Mouse (Mus musculus) limb, embryonic 12.5 days (tissue): ENCODE data around the gene B430306N03Rik. TPM values are rescaled to one million over a fixed set of nuclear protein-coding genes. Genes with fewer than 3 reads are reported as not detected.

Experiments
- ATAC-seq: fragments of 200-750 bp; cut with Nextera tagmentation; 2 replicates; pipeline ENCODE4 v1.8.0; 2017; ENCODE audit warnings: low read depth, moderate TSS enrichment; ENCODE audit not compliant: insufficient number of reproducible peaks, insufficient read depth, low FRiP score, low TSS enrichment
- H3K27ac ChIP-seq: fragments of 300-500 bp; sonication (generic); 2 replicates; pipeline ENCODE4 v1.5.1; 2016; ENCODE audit warnings: mild to moderate bottlenecking, moderate library complexity
- H3K27me3 ChIP-seq: fragments of 300-500 bp; sonication (generic); 2 replicates; pipeline ENCODE4 v1.6.1; 2016; ENCODE audit warnings: mild to moderate bottlenecking, moderate library complexity
- H3K36me3 ChIP-seq: fragments of 300-500 bp; sonication (generic); 2 replicates; pipeline ENCODE4 v1.6.1; 2016; ENCODE audit warnings: mild to moderate bottlenecking, moderate library complexity
- H3K4me1 ChIP-seq: fragments of 300-500 bp; sonication (generic); replicated peaks from 2 replicates; pipeline ENCODE4 v1.6.1; 2016
- H3K4me2 ChIP-seq: fragments of 300-500 bp; sonication (generic); 2 replicates; pipeline ENCODE4 v1.6.1; 2016; ENCODE audit warnings: mild to moderate bottlenecking, moderate library complexity
- H3K4me3 ChIP-seq: fragments of 300-500 bp; sonication (generic); replicated peaks from 2 replicates; pipeline ENCODE4 v1.5.1; 2016; ENCODE audit warnings: mild to moderate bottlenecking
- H3K9ac ChIP-seq: fragments of 300-500 bp; sonication (generic); replicated peaks from 2 replicates; pipeline ENCODE4 v1.6.1; 2016; ENCODE audit warnings: mild to moderate bottlenecking, moderate library complexity
- H3K9me3 ChIP-seq: fragments of 300-500 bp; sonication (generic); 2 replicates; pipeline ENCODE4 v1.6.1; 2016; ENCODE audit warnings: mild to moderate bottlenecking, moderate library complexity
- WGBS: fragments of 180-500 bp; shearing (Covaris S2); methylation state at CpG from one replicate; pipeline ENCODE4 v1.1.7; 2016; 5-methylcytosine and 5-hydroxymethylcytosine counted together
- polyA plus RNA-seq: library from polyadenylated mRNA; unstranded; fragments of >200 nt; fragmentation: Nextera tagmentation; extraction: Ambion mirVana; gene quantifications from 2 replicates; pipeline ENCODE4 v1.2.1, GENCODE M21; 2016

The B430306N03Rik gene
- polyA plus RNA-seq, 1 experiment from 2014 or later = 0.10 TPM

DNA sequence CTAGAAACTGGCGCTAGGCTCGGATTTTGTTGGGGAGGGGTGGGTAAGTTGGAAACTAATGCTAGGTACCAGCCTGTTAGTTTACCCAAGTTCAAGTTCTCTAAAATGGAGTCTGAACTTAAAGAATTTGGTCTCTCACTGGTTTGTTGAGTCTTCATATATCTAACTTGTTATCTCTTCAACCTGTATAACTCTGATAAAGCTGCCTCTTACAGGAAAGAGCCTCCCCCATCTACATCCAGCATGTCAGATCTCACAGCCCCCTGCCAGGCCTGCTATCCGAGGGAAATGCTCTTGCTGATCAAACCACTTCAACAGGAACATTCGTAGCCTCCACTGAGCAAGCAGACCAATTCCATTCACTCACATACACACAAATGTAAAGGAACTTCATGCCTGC, 36.9 kb upstream of the B430306N03Rik start:
- ATAC-seq = no peak
- no peak overlapping the region for H3K9ac ChIP-seq
- H3K4me1 ChIP-seq = peaks cover 11% of the 10 kb centered on the region
- no peak overlapping the region for H3K27ac ChIP-seq
- no peaks in the 10 kb centered on the region for H3K9me3 ChIP-seq
- WGBS = 75% methylated on average over 4 of the region's 4 CpGs
- no peak overlapping the region for H3K4me3 ChIP-seq
- H3K27me3 ChIP-seq = no peaks in the 10 kb centered on the region
- no peak overlapping the region for H3K4me2 ChIP-seq
- H3K36me3 ChIP-seq = no peaks in the 10 kb centered on the region

DNA sequence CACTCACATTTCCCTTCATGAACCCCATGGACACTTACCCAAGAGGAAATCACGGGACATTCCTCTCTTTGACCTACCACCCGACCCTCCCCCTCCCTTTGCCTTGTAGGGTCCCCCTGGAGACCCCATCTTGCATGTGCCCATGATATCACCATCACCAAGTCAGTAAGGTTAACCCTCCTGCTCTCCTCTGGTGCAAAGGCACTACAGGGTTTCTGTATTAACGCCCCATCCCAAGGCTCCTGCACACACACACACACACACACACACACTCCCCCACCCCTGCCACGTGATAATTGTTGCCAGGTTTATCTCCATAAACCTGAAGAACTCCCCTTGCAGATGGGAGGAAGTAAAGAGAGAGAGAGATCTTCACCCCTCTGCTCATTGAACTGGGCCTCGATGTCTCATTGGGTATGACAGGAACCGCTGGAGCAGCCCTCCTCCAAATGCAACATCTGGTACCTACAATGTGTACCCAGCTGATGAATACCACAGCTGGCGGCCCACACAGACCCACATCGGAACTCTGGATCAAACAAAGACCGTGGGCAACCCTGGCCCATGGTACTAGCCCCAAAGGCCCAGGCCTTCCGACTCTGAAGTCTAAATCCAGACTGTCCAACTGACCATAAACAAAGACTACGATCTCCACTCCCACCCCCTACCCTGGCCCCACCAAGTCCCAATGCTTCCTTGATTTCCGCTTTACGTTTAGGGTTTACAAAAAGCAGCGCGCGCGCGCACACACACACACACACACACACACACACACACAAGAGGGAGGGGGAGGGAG, 34.8 kb upstream of the B430306N03Rik start:
- no peaks in the 10 kb centered on the region for H3K27me3 ChIP-seq
- H3K36me3 ChIP-seq = no peaks in the 10 kb centered on the region
- H3K9ac ChIP-seq = peak overlapping the region; percentile 44
- peak; percentile 75 for ATAC-seq
- H3K4me1 ChIP-seq = peaks cover 11% of the 10 kb centered on the region
- H3K4me2 ChIP-seq = peak overlapping the region; percentile 52
- no peaks in the 10 kb centered on the region for H3K9me3 ChIP-seq
- WGBS = 45% methylated on average over 18 of the region's 18 CpGs
- peak overlapping the region; percentile 30 for H3K4me3 ChIP-seq
- peak overlapping the region; percentile 85 for H3K27ac ChIP-seq

DNA sequence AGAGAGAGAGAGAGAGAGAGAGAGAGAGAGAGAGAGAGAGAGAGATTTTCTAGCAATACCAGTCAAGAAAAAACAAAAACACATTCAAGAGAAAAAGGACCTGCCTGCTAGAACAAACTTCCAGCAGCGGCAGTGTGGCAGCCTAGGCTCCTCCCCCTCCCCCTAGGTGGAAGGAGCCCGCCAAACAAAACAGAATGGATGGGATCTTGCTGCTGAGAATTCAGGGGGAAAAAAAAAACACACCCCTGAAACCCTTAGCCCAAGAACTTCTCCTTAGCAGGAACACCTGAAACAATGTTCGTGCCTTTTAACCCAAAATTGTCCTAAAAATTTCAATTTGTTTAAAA, 34.2 kb upstream of the B430306N03Rik start:
- H3K4me1 ChIP-seq = peaks cover 11% of the 10 kb centered on the region
- H3K27ac ChIP-seq = peak overlapping the region; percentile 85
- H3K4me3 ChIP-seq = peak overlapping the region; percentile 30
- H3K27me3 ChIP-seq = no peaks in the 10 kb centered on the region
- no peaks in the 10 kb centered on the region for H3K9me3 ChIP-seq
- no peaks in the 10 kb centered on the region for H3K36me3 ChIP-seq
- WGBS = 8% methylated on average over 3 of the region's 3 CpGs
- ATAC-seq = no peak
- peak overlapping the region; percentile 52 for H3K4me2 ChIP-seq
- peak overlapping the region; percentile 44 for H3K9ac ChIP-seq

DNA sequence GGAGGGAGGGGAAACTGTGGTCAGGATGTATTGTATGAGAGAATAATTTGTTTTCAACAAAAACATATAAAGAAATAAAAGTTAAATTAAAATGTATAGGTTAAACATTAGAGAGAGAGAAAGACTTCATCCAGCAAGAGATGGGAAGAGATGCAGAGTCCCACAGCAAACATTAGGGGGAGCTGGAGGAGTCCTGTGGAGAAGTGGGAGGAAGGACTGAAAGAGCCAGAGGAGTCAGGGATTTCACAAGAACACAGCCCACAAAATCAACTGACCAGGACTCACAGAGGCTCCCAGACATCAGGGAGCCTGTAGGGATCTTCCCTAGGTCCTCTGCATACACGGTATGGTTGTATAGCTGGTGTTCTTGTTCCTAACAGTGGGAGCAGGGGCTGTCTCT, 29.2 kb upstream of the B430306N03Rik start:
- Histone ChIP-seq H3K4me3 (no peak overlapping the region), H3K4me1 (peaks cover 5% of the 10 kb centered on the region; the same call in 1 of the 2 replicates), H3K27ac (no peak overlapping the region), H3K9ac (no peak overlapping the region), H3K36me3 (no peaks in the 10 kb centered on the region), H3K4me2 (no peak overlapping the region), H3K27me3 (no peaks in the 10 kb centered on the region), H3K9me3 (no peaks in the 10 kb centered on the region)
- no peak for ATAC-seq
- 35% methylated on average over 1 of the region's 1 CpGs for WGBS

DNA sequence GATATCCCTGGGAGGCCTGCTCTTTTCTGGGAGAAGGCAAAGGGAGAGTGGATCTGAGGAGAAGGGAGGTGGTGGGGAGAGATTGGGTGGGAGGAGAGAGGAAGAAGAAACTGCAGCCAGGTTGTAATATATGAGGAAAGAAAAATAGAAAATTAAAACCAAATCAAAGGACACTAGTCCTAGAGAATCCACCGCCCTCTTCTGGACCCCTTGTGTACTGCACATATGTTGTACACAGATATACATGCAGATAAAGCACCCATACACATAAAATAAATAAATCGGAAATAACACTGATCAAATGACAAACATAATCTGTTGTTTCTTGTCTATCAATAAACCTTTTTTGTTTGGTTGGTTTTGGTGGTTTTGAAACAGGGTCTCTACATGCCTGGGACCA, 28.7 kb upstream of the B430306N03Rik start:
- H3K9me3 ChIP-seq = no peaks in the 10 kb centered on the region
- peaks cover 4% of the 10 kb centered on the region; the same call in 1 of the 2 replicates for H3K4me1 ChIP-seq
- no peak overlapping the region for H3K9ac ChIP-seq
- no peak overlapping the region for H3K4me2 ChIP-seq
- WGBS = 66% methylated on average over 2 of the region's 2 CpGs
- no peaks in the 10 kb centered on the region for H3K36me3 ChIP-seq
- H3K27me3 ChIP-seq = no peaks in the 10 kb centered on the region
- H3K4me3 ChIP-seq = no peak overlapping the region
- ATAC-seq = no peak
- no peak overlapping the region for H3K27ac ChIP-seq

DNA sequence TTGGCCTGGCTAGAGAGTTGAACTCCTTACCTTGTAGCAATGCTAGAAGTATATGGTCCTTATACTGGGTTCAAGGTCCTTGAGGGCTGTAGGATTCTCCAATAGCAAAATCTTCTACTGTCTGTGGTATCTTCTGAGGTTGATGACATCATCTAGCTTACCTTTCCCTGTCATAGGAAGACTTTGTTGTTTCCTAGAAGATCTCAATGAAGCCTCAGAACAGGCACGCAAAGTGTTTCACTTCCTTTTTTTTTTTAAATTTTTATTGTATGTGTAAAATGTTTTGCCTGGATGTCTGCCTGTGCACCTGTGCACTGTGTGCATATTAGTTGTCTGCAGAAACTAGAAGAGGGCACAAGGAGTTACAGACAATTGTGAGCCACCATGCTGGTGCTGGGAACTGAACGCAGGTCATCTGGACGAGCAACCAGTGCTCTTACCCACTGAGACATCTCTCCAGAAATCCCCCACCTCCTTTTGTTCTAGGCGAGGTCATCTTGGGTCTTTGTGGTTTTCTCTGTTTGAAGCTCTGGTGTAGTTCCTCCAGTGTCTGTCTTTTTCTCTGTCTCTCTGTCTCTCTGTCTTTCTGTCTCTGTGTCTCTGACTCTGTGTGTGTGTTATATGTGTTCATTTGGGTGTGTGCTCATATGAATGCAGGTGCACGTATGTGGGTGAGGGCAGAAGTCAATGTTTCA, 22.3 kb upstream of the B430306N03Rik start:
- 83% methylated on average over 5 of the region's 5 CpGs for WGBS
- H3K4me2 ChIP-seq = no peak overlapping the region

DNA sequence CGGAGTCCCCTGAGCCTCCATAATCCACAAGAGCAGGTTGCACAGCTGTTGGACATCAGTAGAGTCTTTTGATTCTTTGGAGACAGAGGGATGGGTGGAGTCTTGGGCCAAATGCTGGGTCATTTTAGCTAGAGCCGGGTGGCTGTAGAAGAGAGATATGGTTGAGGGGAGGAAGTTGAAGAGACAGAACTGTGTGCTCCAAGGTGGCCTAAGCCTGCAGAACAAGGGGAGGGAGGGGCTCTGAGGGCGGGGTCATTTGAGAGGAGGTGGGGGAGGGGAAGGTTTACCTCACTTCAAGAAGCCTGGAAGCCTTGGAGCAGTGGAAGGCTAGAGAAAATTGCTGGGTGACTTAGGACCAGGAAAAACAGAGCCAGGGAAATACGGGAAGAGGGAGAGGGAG, 16.7 kb upstream of the B430306N03Rik start, which contains the start of gene Treml2:
Gene Treml2, plus strand, starts transcription at position 296 of the 400 bp plus-strand sequence.
- Histone ChIP-seq H3K4me1 (no peaks in the 10 kb centered on the region; the same call in 1 of the 2 replicates), H3K9me3 (no peaks in the 10 kb centered on the region), H3K4me3 (no peak within 1 kb of the TSS), H3K27ac (no peak within 1 kb of the TSS), H3K4me2 (no peak within 1 kb of the TSS), H3K9ac (no peak within 1 kb of the TSS), H3K27me3 (no peaks in the 10 kb centered on the region; the same call in 1 of the 2 replicates), H3K36me3 (no peaks in the 10 kb centered on the region)
- WGBS = 25% methylated on average over 3 of the region's 4 CpGs
- no peak for ATAC-seq

More for the DNA sequence above, 22.3 kb upstream of the B430306N03Rik start:
- Histone ChIP-seq H3K4me3 (no peak overlapping the region), H3K4me1 (no peaks in the 10 kb centered on the region), H3K27me3 (no peaks in the 10 kb centered on the region), H3K9ac (no peak overlapping the region), H3K27ac (no peak overlapping the region), H3K36me3 (no peaks in the 10 kb centered on the region), H3K9me3 (no peaks in the 10 kb centered on the region)
- no peak for ATAC-seq

DNA sequence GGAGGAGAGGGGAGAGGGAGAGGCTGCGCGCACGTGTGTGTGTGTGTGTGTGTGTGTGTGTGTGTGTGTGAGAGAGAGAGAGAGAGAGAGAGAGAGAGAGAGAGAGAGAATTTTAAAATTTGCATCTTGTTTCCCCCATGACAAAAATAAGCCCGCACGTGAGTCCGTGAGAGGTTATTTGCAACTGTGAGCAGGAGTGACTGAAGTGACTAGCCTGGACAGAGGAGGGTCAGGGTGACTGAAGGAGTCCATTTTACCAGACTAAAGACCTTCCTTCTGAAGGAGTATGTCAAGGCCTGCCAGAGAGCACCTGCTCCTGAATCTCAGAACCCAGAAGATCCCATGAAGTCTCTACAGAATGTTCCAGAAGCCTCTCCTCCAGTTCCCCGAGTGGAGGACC, 16.2 kb upstream of the B430306N03Rik start:
- ATAC-seq = no peak
- 46% methylated on average over 6 of the region's 7 CpGs for WGBS
- no peak overlapping the region for H3K27ac ChIP-seq
- H3K4me1 ChIP-seq = no peaks in the 10 kb centered on the region; the same call in 1 of the 2 replicates
- no peaks in the 10 kb centered on the region for H3K9me3 ChIP-seq
- no peak overlapping the region for H3K4me2 ChIP-seq
- H3K27me3 ChIP-seq = no peaks in the 10 kb centered on the region; the same call in 1 of the 2 replicates
- H3K9ac ChIP-seq = no peak overlapping the region
- H3K4me3 ChIP-seq = no peak overlapping the region
- no peaks in the 10 kb centered on the region for H3K36me3 ChIP-seq

DNA sequence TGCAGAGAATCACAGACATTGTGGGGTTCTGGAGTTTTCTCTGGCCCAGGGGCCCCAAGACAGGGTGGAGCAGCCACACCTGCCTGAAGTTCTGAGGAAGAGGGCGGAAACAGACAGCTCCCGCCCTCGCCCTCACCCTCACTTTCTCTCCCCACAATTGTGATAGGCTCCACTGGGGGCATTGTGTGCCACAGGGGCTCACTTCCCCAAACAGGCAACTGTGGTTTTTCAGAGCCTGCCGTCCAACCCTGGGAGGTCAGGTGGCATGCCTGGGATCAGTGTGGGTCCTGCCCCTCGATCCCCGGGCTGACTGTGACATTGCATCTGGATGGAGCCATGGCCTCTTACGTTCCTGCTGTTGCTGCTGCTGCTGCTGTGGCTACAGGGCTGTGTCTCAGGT, 15.7 kb upstream of the B430306N03Rik start:
- Histone ChIP-seq H3K27ac (no peak overlapping the region), H3K9me3 (no peaks in the 10 kb centered on the region), H3K4me1 (no peaks in the 10 kb centered on the region; the same call in 1 of the 2 replicates), H3K4me2 (no peak overlapping the region), H3K4me3 (no peak overlapping the region), H3K9ac (no peak overlapping the region), H3K27me3 (no peaks in the 10 kb centered on the region; the same call in 1 of the 2 replicates), H3K36me3 (no peaks in the 10 kb centered on the region)
- WGBS = 62% methylated on average over 7 of the region's 7 CpGs
- no peak for ATAC-seq

DNA sequence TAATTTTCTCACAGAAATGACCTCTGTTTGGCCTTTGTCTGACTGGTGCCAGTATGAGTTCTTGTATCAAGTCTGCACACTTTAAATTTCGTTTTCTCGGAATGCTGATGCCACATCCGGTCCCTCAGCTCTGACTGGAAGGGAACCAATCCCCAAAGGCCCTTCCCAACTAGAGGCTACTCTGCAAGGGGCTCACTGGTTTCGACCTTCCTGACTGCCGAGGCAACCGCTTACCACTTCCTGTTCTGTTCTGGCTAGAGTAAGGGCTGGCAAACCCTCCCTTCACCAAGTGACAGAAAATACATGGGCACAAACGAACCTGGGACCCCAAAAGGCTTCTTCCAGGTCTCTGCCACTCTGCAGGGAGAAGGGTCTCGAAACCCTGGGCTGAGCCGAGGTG, 15.1 kb upstream of the B430306N03Rik start:
- Histone ChIP-seq H3K4me2 (no peak overlapping the region), H3K9me3 (no peaks in the 10 kb centered on the region), H3K4me1 (no peaks in the 10 kb centered on the region; the same call in 1 of the 2 replicates), H3K27ac (no peak overlapping the region), H3K4me3 (no peak overlapping the region), H3K9ac (no peak overlapping the region), H3K27me3 (no peaks in the 10 kb centered on the region; the same call in 1 of the 2 replicates), H3K36me3 (no peaks in the 10 kb centered on the region)
- ATAC-seq = no peak
- WGBS = 76% methylated on average over 9 of the region's 9 CpGs

DNA sequence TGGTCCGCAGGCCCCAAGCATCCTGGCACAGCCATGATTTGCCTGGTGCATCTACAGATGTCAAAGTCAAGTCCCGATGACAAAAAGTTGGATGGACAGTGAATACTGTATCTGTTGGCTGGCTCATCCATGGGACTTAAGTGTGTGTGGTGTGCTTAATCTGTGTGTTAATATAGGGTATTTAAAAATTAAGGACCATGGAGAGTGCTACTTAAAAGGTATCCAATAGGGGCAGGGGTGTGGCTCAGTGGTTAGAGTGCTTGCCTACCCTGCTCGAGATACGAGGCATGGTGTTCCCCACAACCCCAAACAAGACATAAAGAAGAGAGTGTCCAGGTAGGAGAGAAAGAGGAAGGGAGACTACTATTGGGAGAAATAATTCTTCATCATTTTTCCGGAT, 14.1 kb upstream of the B430306N03Rik start:
- H3K9ac ChIP-seq = no peak overlapping the region
- H3K27me3 ChIP-seq = no peaks in the 10 kb centered on the region; the same call in 1 of the 2 replicates
- H3K4me1 ChIP-seq = no peaks in the 10 kb centered on the region; the same call in 1 of the 2 replicates
- WGBS = 85% methylated on average over 5 of the region's 5 CpGs
- ATAC-seq = no peak
- H3K4me2 ChIP-seq = no peak overlapping the region
- no peak overlapping the region for H3K4me3 ChIP-seq
- H3K27ac ChIP-seq = no peak overlapping the region
- no peaks in the 10 kb centered on the region for H3K36me3 ChIP-seq
- H3K9me3 ChIP-seq = no peaks in the 10 kb centered on the region
